Mouse (Mus musculus): ENCODE results near the gene Nhlh2.

Nhlh2 gene

DNA sequence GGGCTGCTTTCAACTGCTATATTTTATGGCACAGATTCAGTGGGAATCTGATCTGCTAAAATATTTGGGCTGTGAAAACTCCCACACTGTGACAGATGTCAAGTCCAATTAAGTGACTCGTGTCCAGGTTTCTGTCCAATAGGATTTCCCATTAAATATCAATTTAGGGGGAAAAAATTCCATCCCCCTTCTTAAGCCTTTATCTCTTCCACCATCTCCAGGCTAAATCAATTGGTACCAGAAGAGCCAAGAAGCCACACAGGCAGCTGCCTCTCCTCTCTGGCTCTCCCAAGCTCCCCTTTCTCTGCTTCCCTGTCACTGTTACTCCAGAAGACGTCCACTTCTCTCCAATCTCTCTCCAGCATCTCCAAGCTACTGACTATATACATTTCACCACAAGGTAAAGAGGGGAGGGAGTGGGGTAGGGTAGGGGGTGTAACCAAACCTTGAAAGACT is at the start of gene Nhlh2:
TSS of gene Nhlh2 (plus strand) at position 151 of the 456 bp plus-strand sequence.
- DNase-seq (ENCODE audit: low read depth, low spot score), result no peak

DNA sequence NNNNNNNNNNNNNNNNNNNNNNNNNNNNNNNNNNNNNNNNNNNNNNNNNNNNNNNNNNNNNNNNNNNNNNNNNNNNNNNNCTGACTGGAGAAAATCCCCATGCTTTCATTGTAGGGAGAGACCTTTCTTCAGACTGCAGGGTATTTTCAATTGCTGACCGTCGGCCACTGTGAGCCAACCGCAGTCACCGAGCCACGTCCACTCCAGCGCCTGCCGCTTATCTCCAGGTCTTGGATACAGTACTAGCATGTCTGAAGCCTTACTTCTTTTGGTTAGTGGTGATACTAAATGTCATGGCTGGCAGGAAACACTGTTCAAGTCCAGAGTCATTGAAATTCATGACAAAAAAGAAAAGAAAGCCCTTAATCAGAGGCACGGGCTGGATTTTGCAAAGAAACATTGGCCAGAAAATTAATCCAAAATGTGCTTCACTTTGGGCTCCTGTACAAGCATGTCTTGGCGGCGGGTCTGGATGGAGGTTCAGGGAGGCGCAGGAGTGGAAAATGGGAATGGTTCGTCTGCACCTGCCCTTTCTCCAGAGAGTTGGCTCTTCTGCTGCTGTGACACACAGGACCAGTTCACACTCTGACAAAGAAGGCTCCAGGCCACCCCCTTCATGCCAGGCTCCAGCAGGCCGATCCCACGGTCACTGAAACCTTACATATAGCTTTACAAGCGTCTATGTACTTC is 48.6 kb upstream of the Nhlh2 start:
- no peak for DNase-seq (ENCODE audit: low read depth, low spot score)

GRCm38 (mm10) chr3:101963501-101963900 is 46.4 kb upstream of the Nhlh2 start:
- no peak for DNase-seq (ENCODE audit: low read depth, low spot score)

- DNase-seq (ENCODE audit: low read depth, low spot score), result no peak
These were observed 45.5 kb upstream of the Nhlh2 start for GRCm38 (mm10) chr3:101964352-101964751.

GRCm38 (mm10) chr3:101966825-101967558 is 42.9 kb upstream of the Nhlh2 start:
- DNase-seq (ENCODE audit: low read depth, low spot score), result no peak

DNA sequence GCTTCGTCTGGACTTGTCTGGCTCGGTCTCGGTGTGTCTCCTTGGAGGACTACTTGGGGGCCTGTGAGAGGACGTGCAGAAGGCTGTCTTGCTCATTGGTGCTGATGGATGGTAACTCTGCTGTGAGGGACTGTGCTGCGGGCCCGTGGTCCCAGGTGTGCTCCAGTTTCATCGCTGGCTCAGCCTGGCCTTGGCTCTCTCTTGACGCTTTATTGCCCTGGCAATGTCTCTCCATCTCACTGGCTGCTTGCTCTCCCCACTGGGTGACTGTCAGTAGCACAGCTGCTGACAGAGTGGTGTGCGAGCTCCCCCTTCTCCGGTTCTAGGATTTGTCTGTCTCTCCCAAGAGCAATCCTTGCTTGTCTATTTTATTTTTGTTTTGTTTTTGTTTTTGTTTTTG is 34.5 kb upstream of the Nhlh2 start:
- no peak for DNase-seq (ENCODE audit: low read depth, low spot score)

GRCm38 (mm10) chr3:101978299-101978994 is 31.4 kb upstream of the Nhlh2 start:
- no peak for DNase-seq (ENCODE audit: low read depth, low spot score)

DNA sequence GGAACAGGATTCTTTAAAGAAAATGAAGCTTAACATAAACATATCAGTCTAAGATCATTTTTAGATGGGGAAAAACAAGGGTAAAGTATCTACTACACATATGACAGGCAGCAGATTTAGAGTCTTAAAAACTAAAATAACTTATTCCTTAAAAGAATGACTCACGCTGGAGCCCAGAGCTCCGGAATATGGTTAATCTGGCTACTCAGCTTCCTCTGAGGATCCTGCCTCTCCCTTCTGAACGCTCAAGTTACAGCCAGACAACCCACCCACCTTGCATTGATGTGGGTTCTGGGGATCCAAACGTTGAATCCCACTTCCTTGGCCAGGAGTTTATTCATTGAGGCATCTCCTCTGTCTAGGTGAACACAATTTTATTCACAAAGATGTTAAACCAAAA is 26.0 kb upstream of the Nhlh2 start:
- no peak for DNase-seq (ENCODE audit: low read depth, low spot score)

- DNase-seq (ENCODE audit: low read depth, low spot score), result no peak
These were observed 24.2 kb upstream of the Nhlh2 start for GRCm38 (mm10) chr3:101985634-101986033.

DNA sequence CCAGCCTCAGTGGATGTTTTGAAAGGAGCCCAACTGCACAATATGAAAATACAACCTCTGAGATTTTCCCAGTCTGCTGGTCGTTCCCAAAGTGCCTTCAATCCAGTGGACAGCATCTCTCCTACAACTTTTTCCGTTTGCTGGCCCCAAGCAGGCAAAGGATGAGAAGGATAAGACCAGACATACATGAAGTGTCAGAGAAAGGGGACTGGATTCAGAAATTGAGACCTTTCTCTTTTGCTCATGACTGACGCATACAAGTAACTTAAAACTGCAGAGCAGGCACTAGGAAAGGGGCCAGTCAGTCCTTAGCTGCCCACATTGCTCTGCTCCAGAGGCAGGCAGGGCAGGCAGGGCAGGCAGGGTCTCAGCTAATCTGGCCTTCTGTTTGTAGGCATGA is 19.7 kb upstream of the Nhlh2 start:
- no peak for DNase-seq (ENCODE audit: low read depth, low spot score)

DNA sequence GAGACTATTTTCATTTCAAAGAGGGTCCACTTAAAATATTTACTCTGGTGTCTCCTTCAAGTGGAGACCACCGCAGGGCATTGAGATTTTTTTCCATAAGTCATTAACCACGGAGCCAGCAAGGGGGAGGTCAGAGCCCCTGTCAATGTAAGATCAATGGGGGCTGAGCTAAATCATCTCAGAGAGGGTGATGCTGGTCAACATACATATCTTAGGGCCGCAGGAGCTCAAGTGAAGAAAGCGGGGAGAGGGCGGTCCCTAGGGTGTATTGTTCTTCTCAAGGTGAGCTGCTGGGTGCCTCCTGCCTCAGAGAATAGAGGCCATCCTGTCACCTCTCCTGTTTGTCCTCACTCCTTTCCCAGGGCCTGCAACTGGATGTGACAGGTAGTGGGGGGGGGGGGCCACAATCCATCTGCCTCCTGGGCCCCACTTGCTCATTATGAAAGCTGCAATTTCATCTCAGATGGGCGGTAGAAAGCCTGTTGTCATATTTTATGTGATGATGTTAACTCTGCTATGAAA is 18.8 kb upstream of the Nhlh2 start:
- no peak for DNase-seq (ENCODE audit: low read depth, low spot score)

DNA sequence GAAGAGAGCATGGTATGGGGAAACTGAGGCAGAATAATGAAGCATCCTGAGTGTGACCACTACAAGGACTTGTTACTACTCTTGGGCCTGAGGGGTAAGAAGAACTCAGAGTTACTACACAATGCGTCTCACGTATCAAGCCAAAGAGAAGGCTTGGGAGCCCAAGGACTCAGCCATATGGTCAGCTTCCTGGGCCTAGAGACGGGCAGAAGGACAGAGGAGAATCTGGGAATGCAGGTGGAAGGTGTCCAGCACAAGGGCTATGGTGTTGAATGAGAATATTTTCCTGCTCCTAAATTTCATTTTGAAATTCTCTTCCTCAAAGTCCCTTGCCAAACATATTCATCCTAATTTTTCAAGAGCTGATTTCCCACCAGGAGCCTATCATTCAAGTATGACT is 12.0 kb upstream of the Nhlh2 start:
- DNase-seq (ENCODE audit: low read depth, low spot score), result no peak

GRCm38 (mm10) chr3:102010681-102011317 is 923 bp downstream of the Nhlh2 start:
- DNase-seq (ENCODE audit: low read depth, low spot score), result no peak

GRCm38 (mm10) chr3:102011318-102012075 is 1.6 kb downstream of the Nhlh2 start:
- no peak for DNase-seq (ENCODE audit: low read depth, low spot score)

DNA sequence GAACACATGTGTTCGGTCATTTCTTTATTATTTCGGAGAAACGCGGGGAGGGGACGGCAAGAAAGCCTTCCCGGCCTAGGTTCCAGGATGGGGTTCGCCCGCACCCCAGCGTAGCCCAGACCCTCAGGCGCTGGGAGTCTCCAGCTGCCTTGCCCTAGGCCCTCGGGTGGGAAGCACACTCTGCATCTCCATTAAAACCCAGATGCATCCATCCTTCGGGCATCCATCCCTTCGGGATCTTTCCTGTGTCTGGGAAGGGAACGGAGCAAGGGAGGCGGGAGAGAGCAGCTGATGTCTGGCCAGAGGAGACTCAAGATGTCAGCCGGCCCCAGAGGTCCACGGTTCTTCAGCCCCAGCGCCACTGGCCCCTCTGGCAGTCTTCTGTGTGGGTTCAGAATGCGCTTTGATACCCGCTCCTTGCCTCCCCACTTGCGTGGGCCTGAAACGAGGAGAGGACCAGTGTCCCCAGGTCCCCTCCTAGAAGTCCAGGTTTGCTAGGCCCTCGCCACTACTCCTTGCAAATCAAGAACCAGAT is 2.3 kb downstream of the Nhlh2 start:
- DNase-seq (ENCODE audit: low read depth, low spot score), result no peak

- DNase-seq (ENCODE audit: low read depth, low spot score), result no peak
These were observed 2.8 kb downstream of the Nhlh2 start for GRCm38 (mm10) chr3:102012611-102013211.

DNA sequence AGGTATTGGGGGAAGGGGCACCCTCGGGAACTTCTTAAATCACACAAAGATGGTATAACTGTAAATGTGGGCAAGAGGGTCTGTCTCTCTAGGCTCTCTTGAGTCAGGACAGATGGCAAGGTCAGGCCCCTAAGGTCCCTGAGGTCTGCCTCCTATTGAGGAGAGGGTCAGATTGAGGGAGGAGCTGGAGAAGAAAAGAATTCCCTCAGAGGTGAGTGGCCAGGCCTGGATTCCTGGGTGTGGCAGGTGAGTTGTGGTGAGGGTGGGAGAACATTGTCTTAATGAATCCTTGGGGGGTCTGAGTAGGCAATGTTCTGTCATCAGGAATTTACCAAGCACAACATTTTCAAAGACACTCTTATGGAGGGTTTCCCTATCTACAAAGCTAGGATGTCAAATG is 10.7 kb downstream of the Nhlh2 start:
- DNase-seq (ENCODE audit: low read depth, low spot score), result no peak

DNA sequence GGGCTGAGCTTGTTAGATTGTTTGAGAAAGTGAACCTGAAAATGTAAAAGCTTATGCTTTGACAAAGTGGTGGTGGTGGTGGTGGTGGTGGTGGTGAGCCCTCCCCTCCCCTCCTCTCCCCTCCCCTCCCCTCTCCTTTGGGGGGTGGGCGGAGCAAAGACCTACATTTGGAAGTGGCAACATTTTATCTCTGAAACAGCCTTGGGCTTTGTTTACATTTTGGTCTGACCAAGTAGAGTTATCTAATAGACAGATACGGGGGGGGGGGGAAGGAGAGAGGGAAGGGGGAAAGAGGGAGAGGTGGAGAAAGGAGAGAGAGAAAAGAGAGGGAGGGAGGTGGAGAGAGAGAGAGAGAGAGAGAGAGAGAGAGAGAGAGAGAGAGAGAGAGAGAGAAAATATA is 12.8 kb downstream of the Nhlh2 start:
- DNase-seq (ENCODE audit: low read depth, low spot score), result no peak

DNA sequence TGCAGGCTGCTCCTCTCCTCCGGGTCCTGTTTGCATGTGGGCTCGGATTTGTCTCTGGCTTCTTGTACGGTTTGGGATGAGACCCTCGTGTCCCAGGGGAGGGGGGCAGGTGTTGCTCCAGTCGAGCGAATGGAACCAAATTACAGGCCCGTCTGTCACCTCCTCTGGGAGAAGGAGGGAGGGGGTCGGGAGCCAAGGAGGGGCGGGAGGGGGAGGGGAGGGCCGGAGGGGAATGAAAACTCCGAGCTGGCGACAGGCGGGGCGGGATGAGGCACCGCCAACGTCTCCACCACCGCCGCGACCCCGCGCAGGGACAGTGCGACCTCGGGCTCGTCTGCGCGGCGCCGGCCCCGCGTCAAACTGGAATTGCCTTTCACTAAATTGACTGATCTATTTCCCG is 13.5 kb downstream of the Nhlh2 start:
- DNase-seq (ENCODE audit: low read depth, low spot score), result no peak

GRCm38 (mm10) chr3:102023829-102024228 is 14.0 kb downstream of the Nhlh2 start:
- DNase-seq (ENCODE audit: low read depth, low spot score), result no peak

All from CD4-positive helper T cell, adult 2 months (primary cell).